Mouse (Mus musculus) retina, embryonic 14.5 days (tissue): Measurements from ENCODE around the gene Tmem63b.

Experiments used
- DNase-seq: peaks from one replicate; pipeline ENCODE4 v3.0.0-alpha.2; 2015; ENCODE audit warnings: low spot score

Tmem63b gene

GRCm38 (mm10) chr17:45706796-45707195 lies 20.1 kb upstream of the Tmem63b start:
- no peak for DNase-seq

GRCm38 (mm10) chr17:45703187-45703586 lies 16.5 kb upstream of the Tmem63b start:
- no peak for DNase-seq

- DNase-seq, result no peak
Measured at GRCm38 (mm10) chr17:45702254-45702653, 15.5 kb upstream of the Tmem63b start.

GRCm38 (mm10) chr17:45701236-45701591 lies 14.5 kb upstream of the Tmem63b start:
- DNase-seq, result no peak

- DNase-seq, result no peak
Measured at GRCm38 (mm10) chr17:45700496-45701235, 14.0 kb upstream of the Tmem63b start.

GRCm38 (mm10) chr17:45699039-45699740 lies 12.5 kb upstream of the Tmem63b start:
- no peak for DNase-seq

- no peak for DNase-seq
Measured at GRCm38 (mm10) chr17:45698368-45698767, 11.7 kb upstream of the Tmem63b start.

- DNase-seq, result no peak
Measured at GRCm38 (mm10) chr17:45696981-45697380, 10.3 kb upstream of the Tmem63b start.

- DNase-seq, result no peak
Measured at GRCm38 (mm10) chr17:45695227-45696120, 8.8 kb upstream of the Tmem63b start.

GRCm38 (mm10) chr17:45693812-45694565 lies 7.3 kb upstream of the Tmem63b start:
- DNase-seq, result no peak

- DNase-seq, result no peak
Measured at GRCm38 (mm10) chr17:45692159-45692558, 5.5 kb upstream of the Tmem63b start.

- no peak for DNase-seq
Measured at GRCm38 (mm10) chr17:45690044-45690443, 3.3 kb upstream of the Tmem63b start.

- no peak for DNase-seq
Measured at GRCm38 (mm10) chr17:45689120-45689519, 2.4 kb upstream of the Tmem63b start.

- peak; percentile 96 for DNase-seq
Measured at GRCm38 (mm10) chr17:45686093-45686619, 549 bp downstream of the Tmem63b start, which contains the start of gene Mrpl14. Gene Mrpl14 (plus strand): TSS chr17:45686322.

GRCm38 (mm10) chr17:45685171-45686092 lies 1.3 kb downstream of the Tmem63b start:
- peak; percentile 59 for DNase-seq

- DNase-seq, result no peak
Measured at GRCm38 (mm10) chr17:45684667-45685131, 2.0 kb downstream of the Tmem63b start.

- DNase-seq, result no peak
Measured at GRCm38 (mm10) chr17:45682843-45683242, 3.9 kb downstream of the Tmem63b start.

GRCm38 (mm10) chr17:45681588-45681987 lies 5.1 kb downstream of the Tmem63b start:
- DNase-seq, result peak; percentile 47

- peak; percentile 81 for DNase-seq
Measured at GRCm38 (mm10) chr17:45680391-45680980, 6.2 kb downstream of the Tmem63b start.

- peak; percentile 88 for DNase-seq
Measured at GRCm38 (mm10) chr17:45678106-45678505, 8.6 kb downstream of the Tmem63b start.
